Mouse (Mus musculus): ENCODE measurements around the gene Ankrd34b. TPM values are rescaled to one million over a fixed set of nuclear protein-coding genes. Genes with fewer than 3 reads are reported as not detected.
A peak's percentile ranks its signal among the peaks of the same experiment; 100 is the strongest.

Gene Ankrd34b
- total and polyA plus RNA-seq, 2 experiments from 2014 or later: 5.0 to 5.9 TPM

- Histone ChIP-seq H3K4me2 (ENCODE audit: low read depth, low read length) (no peak overlapping the region), H3K27me3 (ENCODE audit: insufficient read depth, low read length) (no peaks in the 10 kb centered on the region), H3K9me3 (ENCODE audit: low read length) (no peaks in the 10 kb centered on the region), H3K27ac (no peak overlapping the region), H3K9ac (replicated peaks; ENCODE audit: low read length) (no peak overlapping the region), H3K4me1 (ENCODE audit: insufficient read depth, low read length) (no peaks in the 10 kb centered on the region), H3K36me3 (ENCODE audit: insufficient read depth, low read length) (no peaks in the 10 kb centered on the region), H3K4me3 (ENCODE audit: low read length) (no peak overlapping the region)
- ATAC-seq: no peak
- TF ChIP-seq CTCF (IDR thresholded peaks at IDR 0.05; ENCODE audit: low read depth): no peak
- WGBS: 93% methylated on average over 7 of the region's 7 CpGs
- DNase-seq (ENCODE audit: low spot score): no peak
Measured at GRCm38 (mm10) chr13:92446872-92447271, 21.2 kb downstream of the Ankrd34b start.

GRCm38 (mm10) chr13:92464698-92465097, 39.0 kb downstream of the Ankrd34b start:
- ATAC-seq: no peak
- no peak for TF ChIP-seq CTCF (IDR thresholded peaks at IDR 0.05; ENCODE audit: low read depth)

GRCm38 (mm10) chr13:92467891-92468290, 42.2 kb downstream of the Ankrd34b start:
- peak; percentile 30; the same call in 1 of the 2 replicates for TF ChIP-seq CTCF (IDR thresholded peaks at IDR 0.05; ENCODE audit: low read depth)
- ATAC-seq (no peak), DNase-seq (ENCODE audit: low spot score) (no peak)
- 72% methylated on average over 9 of the region's 9 CpGs for WGBS
- no peak overlapping the region for H3K4me2 ChIP-seq (ENCODE audit: low read depth, low read length)
- H3K9ac ChIP-seq (replicated peaks; ENCODE audit: low read length): no peak overlapping the region
- H3K27ac ChIP-seq: no peak overlapping the region
- no peaks in the 10 kb centered on the region; the same call in 1 of the 2 replicates for H3K36me3 ChIP-seq (ENCODE audit: insufficient read depth, low read length)
- H3K4me3 ChIP-seq (ENCODE audit: low read length): no peak overlapping the region
- no peaks in the 10 kb centered on the region for H3K9me3 ChIP-seq (ENCODE audit: low read length)
- H3K4me1 ChIP-seq (ENCODE audit: insufficient read depth, low read length): no peaks in the 10 kb centered on the region
- no peaks in the 10 kb centered on the region for H3K27me3 ChIP-seq (ENCODE audit: insufficient read depth, low read length)

More at GRCm38 (mm10) chr13:92464698-92465097, 39.0 kb downstream of the Ankrd34b start:
- H3K9ac ChIP-seq (replicated peaks; ENCODE audit: low read length): no peak overlapping the region
- H3K27me3 ChIP-seq (ENCODE audit: insufficient read depth, low read length): no peaks in the 10 kb centered on the region
- no peak overlapping the region for H3K27ac ChIP-seq
- H3K36me3 ChIP-seq (ENCODE audit: insufficient read depth, low read length): no peaks in the 10 kb centered on the region; the same call in 1 of the 2 replicates
- no peak overlapping the region for H3K4me2 ChIP-seq (ENCODE audit: low read depth, low read length)
- H3K4me3 ChIP-seq (ENCODE audit: low read length): no peak overlapping the region
- DNase-seq (ENCODE audit: low spot score): no peak
- no peaks in the 10 kb centered on the region for H3K4me1 ChIP-seq (ENCODE audit: insufficient read depth, low read length)
- 95% methylated on average over 3 of the region's 3 CpGs for WGBS
- no peaks in the 10 kb centered on the region for H3K9me3 ChIP-seq (ENCODE audit: low read length)

- no peaks in the 10 kb centered on the region for H3K9me3 ChIP-seq (ENCODE audit: low read length)
- no peaks in the 10 kb centered on the region for H3K4me1 ChIP-seq (ENCODE audit: insufficient read depth, low read length)
- H3K4me2 ChIP-seq (ENCODE audit: low read depth, low read length): no peak overlapping the region
- 69% methylated on average over 2 of the region's 2 CpGs for WGBS
- H3K27ac ChIP-seq: no peak overlapping the region
- H3K36me3 ChIP-seq (ENCODE audit: insufficient read depth, low read length): no peaks in the 10 kb centered on the region; the same call in 1 of the 2 replicates
- H3K4me3 ChIP-seq (ENCODE audit: low read length): no peak overlapping the region
- DNase-seq (ENCODE audit: low spot score) (no peak), ATAC-seq (no peak)
- H3K27me3 ChIP-seq (ENCODE audit: insufficient read depth, low read length): no peaks in the 10 kb centered on the region
- H3K9ac ChIP-seq (replicated peaks; ENCODE audit: low read length): no peak overlapping the region
- no peak for TF ChIP-seq CTCF (IDR thresholded peaks at IDR 0.05; ENCODE audit: low read depth)
Measured at GRCm38 (mm10) chr13:92469381-92469780, 43.7 kb downstream of the Ankrd34b start.

GRCm38 (mm10) chr13:92470151-92470550, 44.5 kb downstream of the Ankrd34b start:
- H3K36me3 ChIP-seq (ENCODE audit: insufficient read depth, low read length): no peaks in the 10 kb centered on the region; the same call in 1 of the 2 replicates
- H3K4me2 ChIP-seq (ENCODE audit: low read depth, low read length): no peak overlapping the region
- no peak for TF ChIP-seq CTCF (IDR thresholded peaks at IDR 0.05; ENCODE audit: low read depth)
- H3K27me3 ChIP-seq (ENCODE audit: insufficient read depth, low read length): no peaks in the 10 kb centered on the region
- DNase-seq (ENCODE audit: low spot score): no peak
- H3K27ac ChIP-seq: no peak overlapping the region
- no peaks in the 10 kb centered on the region for H3K9me3 ChIP-seq (ENCODE audit: low read length)
- no peak for ATAC-seq
- 83% methylated on average over 2 of the region's 2 CpGs for WGBS
- H3K9ac ChIP-seq (replicated peaks; ENCODE audit: low read length): no peak overlapping the region
- no peaks in the 10 kb centered on the region for H3K4me1 ChIP-seq (ENCODE audit: insufficient read depth, low read length)
- H3K4me3 ChIP-seq (ENCODE audit: low read length): no peak overlapping the region

GRCm38 (mm10) chr13:92483348-92483747, 57.7 kb downstream of the Ankrd34b start:
- 4% methylated on average over 3 of the region's 3 CpGs for WGBS
- ATAC-seq: peak; percentile 63

GRCm38 (mm10) chr13:92483852-92484463, 58.3 kb downstream of the Ankrd34b start, which contains the start of gene Fam151b:
Fam151b (minus strand) TSS chr13:92484015.
- Histone ChIP-seq H3K4me2 (ENCODE audit: low read depth, low read length) (peak within 1 kb of the TSS; percentile 58), H3K27ac (peak within 1 kb of the TSS; percentile 79), H3K4me3 (ENCODE audit: low read length) (peak within 1 kb of the TSS; percentile 36), H3K36me3 (ENCODE audit: insufficient read depth, low read length) (peaks cover 5% of the 10 kb centered on the region; the same call in 1 of the 2 replicates), H3K9me3 (ENCODE audit: low read length) (no peaks in the 10 kb centered on the region), H3K27me3 (ENCODE audit: insufficient read depth, low read length) (no peaks in the 10 kb centered on the region), H3K9ac (replicated peaks; ENCODE audit: low read length) (peak within 1 kb of the TSS; percentile 47), H3K4me1 (ENCODE audit: insufficient read depth, low read length) (no peaks in the 10 kb centered on the region)
- DNase-seq (ENCODE audit: low spot score): peak; percentile 98
- peak; percentile 99 for ATAC-seq
- WGBS: 5% methylated on average over 19 of the region's 19 CpGs
- no peak for TF ChIP-seq CTCF (IDR thresholded peaks at IDR 0.05; ENCODE audit: low read depth)

More at GRCm38 (mm10) chr13:92483348-92483747, 57.7 kb downstream of the Ankrd34b start:
- H3K4me2 ChIP-seq (ENCODE audit: low read depth, low read length): peak overlapping the region; percentile 58
- peak; percentile 81 for DNase-seq (ENCODE audit: low spot score)
- no peak overlapping the region for H3K27ac ChIP-seq
- peak overlapping the region; percentile 47; the same call in 1 of the 2 replicates for H3K9ac ChIP-seq (replicated peaks; ENCODE audit: low read length)
- no peaks in the 10 kb centered on the region for H3K4me1 ChIP-seq (ENCODE audit: insufficient read depth, low read length)
- peak; percentile 80 for TF ChIP-seq CTCF (IDR thresholded peaks at IDR 0.05; ENCODE audit: low read depth)
- no peaks in the 10 kb centered on the region for H3K27me3 ChIP-seq (ENCODE audit: insufficient read depth, low read length)
- H3K9me3 ChIP-seq (ENCODE audit: low read length): no peaks in the 10 kb centered on the region
- peaks cover 5% of the 10 kb centered on the region; the same call in 1 of the 2 replicates for H3K36me3 ChIP-seq (ENCODE audit: insufficient read depth, low read length)
- peak overlapping the region; percentile 36 for H3K4me3 ChIP-seq (ENCODE audit: low read length)

All from hindbrain, postnatal 0 days (tissue).